Mouse (Mus musculus) telencephalon, adult 2 months (tissue): ENCODE results near the gene Ap2a2.
A peak's percentile ranks its signal among the peaks of the same experiment; 100 is the strongest.

ENCODE experiments used
- DNase-seq: peaks from one replicate; pipeline ENCODE4 v3.0.0-alpha.2; 2011; ENCODE audit warnings: low read depth, low spot score

Gene Ap2a2

GRCm38 (mm10) chr7:141561682-141562391 is at the start of gene Ap2a2:
TSS of gene Ap2a2 (plus strand) at chr7:141562173.
- peak; percentile 86 for DNase-seq

- DNase-seq = no peak
These were observed 44.3 kb upstream of the Ap2a2 start for GRCm38 (mm10) chr7:141517638-141518037.

GRCm38 (mm10) chr7:141518296-141518695 is 43.7 kb upstream of the Ap2a2 start:
- DNase-seq = no peak

GRCm38 (mm10) chr7:141518926-141519325 is 43.0 kb upstream of the Ap2a2 start:
- DNase-seq = no peak

GRCm38 (mm10) chr7:141519795-141520194 is 42.2 kb upstream of the Ap2a2 start:
- DNase-seq = no peak

GRCm38 (mm10) chr7:141523007-141523406 is 39.0 kb upstream of the Ap2a2 start:
- DNase-seq = no peak

GRCm38 (mm10) chr7:141524271-141524670 is 37.7 kb upstream of the Ap2a2 start:
- no peak for DNase-seq

GRCm38 (mm10) chr7:141524760-141525579 is 37.0 kb upstream of the Ap2a2 start:
- peak; percentile 55 for DNase-seq

GRCm38 (mm10) chr7:141525580-141525925 is 36.4 kb upstream of the Ap2a2 start:
- DNase-seq = no peak

GRCm38 (mm10) chr7:141535570-141535969 is 26.4 kb upstream of the Ap2a2 start:
- no peak for DNase-seq

GRCm38 (mm10) chr7:141538852-141539555 is 23.0 kb upstream of the Ap2a2 start:
- DNase-seq = no peak

GRCm38 (mm10) chr7:141539556-141540311 is 22.2 kb upstream of the Ap2a2 start, which contains the start of gene Chid1:
TSS of gene Chid1 (minus strand) at chr7:141539857.
- peak; percentile 96 for DNase-seq

- peak; percentile 91 for DNase-seq
These were observed 21.5 kb upstream of the Ap2a2 start for GRCm38 (mm10) chr7:141540312-141541081.

GRCm38 (mm10) chr7:141541681-141542080 is 20.3 kb upstream of the Ap2a2 start:
- DNase-seq = no peak

GRCm38 (mm10) chr7:141542588-141542987 is 19.4 kb upstream of the Ap2a2 start:
- no peak for DNase-seq

GRCm38 (mm10) chr7:141544654-141545053 is 17.3 kb upstream of the Ap2a2 start:
- DNase-seq = no peak

GRCm38 (mm10) chr7:141549432-141550061 is 12.4 kb upstream of the Ap2a2 start:
- no peak for DNase-seq

GRCm38 (mm10) chr7:141550464-141550863 is 11.5 kb upstream of the Ap2a2 start:
- DNase-seq = no peak

- no peak for DNase-seq
These were observed 3.6 kb upstream of the Ap2a2 start for GRCm38 (mm10) chr7:141558329-141558776.

GRCm38 (mm10) chr7:141558946-141559345 is 3.0 kb upstream of the Ap2a2 start:
- DNase-seq = no peak
